Mouse (Mus musculus) testis, adult 2 months (tissue): ENCODE data around the gene Naa80.

Experiments
- CTCF ChIP-seq: fragments of 200-500 bp; IDR thresholded peaks from 2 replicates; pipeline ENCODE4 v1.5.1; 2012; ENCODE audit warnings: low read depth, mild to moderate bottlenecking, inconsistent platforms, low read length, moderate library complexity; ENCODE audit not compliant: control insufficient read depth, insufficient read depth, insufficient replicate concordance
- POLR2A ChIP-seq: fragments of 200-500 bp; IDR thresholded peaks from 2 replicates; pipeline ENCODE4 v1.6.1; 2012; ENCODE audit warnings: low read depth, mild to moderate bottlenecking, inconsistent platforms, low read length, moderate library complexity; ENCODE audit not compliant: control insufficient read depth

- TF ChIP-seq CTCF, result no peak
- no peak; the same call in 1 of the 2 replicates for TF ChIP-seq POLR2A
Observed at GRCm38 (mm10) chr9:107551890-107552355, 26.8 kb upstream of the Naa80 start.
